Comparison of ENCODE assay signal across 8 mouse cellular contexts in genomic region chr8:124433451-124434125, GRCm38 (mm10). TPM values are rescaled to one million over a fixed set of nuclear protein-coding genes. Genes with fewer than 3 reads are reported as not detected.
DNase-seq lines count a peak whose midpoint lies in the region; ATAC-seq and TF ChIP-seq lines count a peak whose summit lies in the region.

No protein-coding gene starts in this region.

- peak overlapping the region; percentile 66 for H3K9ac ChIP-seq in forebrain, embryonic 15.5 days (replicated peaks)
- peak overlapping the region; percentile 66 for H3K9ac ChIP-seq in kidney, embryonic 14.5 days (ENCODE audit: low read depth, low read length)
- peak overlapping the region; percentile 79 for H3K9ac ChIP-seq in midbrain, embryonic 12.5 days (replicated peaks)

- H3K27me3 ChIP-seq in testis, adult 2 months (ENCODE audit: control insufficient read depth, insufficient read depth, low read length), result no peaks in the 10 kb centered on the region
- H3K27me3 ChIP-seq in forebrain, embryonic 15.5 days, result no peaks in the 10 kb centered on the region; the same call in 1 of the 2 replicates
- peaks cover 20% of the 10 kb centered on the region for H3K27me3 ChIP-seq in kidney, embryonic 14.5 days (ENCODE audit: control insufficient read depth, insufficient read depth, low read length)
- peaks cover 39% of the 10 kb centered on the region for H3K27me3 ChIP-seq in midbrain, embryonic 12.5 days

- no peaks in the 10 kb centered on the region for H3K9me3 ChIP-seq in forebrain, embryonic 15.5 days
- H3K9me3 ChIP-seq in kidney, embryonic 14.5 days (ENCODE audit: control insufficient read depth, low read length), result no peaks in the 10 kb centered on the region
- no peaks in the 10 kb centered on the region for H3K9me3 ChIP-seq in midbrain, embryonic 12.5 days

- DNase-seq in testis, postnatal 14 days (ENCODE audit: low spot score), result no peak
- DNase-seq in cerebellum, adult 11 months, result peak; percentile 60
- peak; percentile 3 to 4 for DNase-seq in thymus, postnatal 10 days (ENCODE audit: low spot score in 2 of 2)
- no peak for DNase-seq in gastrocnemius, postnatal 36 days

- TF ChIP-seq POLR2A in testis, adult 2 months (IDR thresholded peaks at IDR 0.05; ENCODE audit: control insufficient read depth, low read depth, low read length), result no peak

- H3K27ac ChIP-seq in testis, adult 2 months (ENCODE audit: control insufficient read depth, insufficient read depth, low read depth, low read length), result peak overlapping the region; percentile 59; the same call in 1 of the 2 replicates
- H3K27ac ChIP-seq in forebrain, embryonic 15.5 days (replicated peaks), result peak overlapping the region; percentile 36; the same call in 1 of the 2 replicates
- no peak overlapping the region for H3K27ac ChIP-seq in kidney, embryonic 14.5 days (ENCODE audit: low read depth, low read length)
- peak overlapping the region; percentile 73; the same call in 1 of the 2 replicates for H3K27ac ChIP-seq in midbrain, embryonic 12.5 days (replicated peaks)

- H3K4me2 ChIP-seq in forebrain, embryonic 15.5 days (replicated peaks), result peak overlapping the region; percentile 93
- H3K4me2 ChIP-seq in kidney, embryonic 14.5 days (replicated peaks; ENCODE audit: low read depth, low read length), result peak overlapping the region; percentile 99
- H3K4me2 ChIP-seq in midbrain, embryonic 12.5 days (replicated peaks), result peak overlapping the region; percentile 85

- no peaks in the 10 kb centered on the region for H3K36me3 ChIP-seq in testis, adult 2 months (ENCODE audit: control insufficient read depth, insufficient read depth, low read length)
- no peaks in the 10 kb centered on the region for H3K36me3 ChIP-seq in forebrain, embryonic 15.5 days
- no peaks in the 10 kb centered on the region for H3K36me3 ChIP-seq in kidney, embryonic 14.5 days (ENCODE audit: control insufficient read depth, insufficient read depth, low read length)
- no peaks in the 10 kb centered on the region for H3K36me3 ChIP-seq in midbrain, embryonic 12.5 days

- ATAC-seq in forebrain, embryonic 15.5 days (replicated peaks), result peak; percentile 47
- ATAC-seq in kidney, embryonic 14.5 days (ENCODE audit: low FRiP score, low TSS enrichment), result peak; percentile 26
- peak; percentile 24; the same call in 1 of the 2 replicates for ATAC-seq in midbrain, embryonic 12.5 days (ENCODE audit: low FRiP score, low read depth)

- peaks cover 8% of the 10 kb centered on the region for H3K4me1 ChIP-seq in testis, adult 2 months (ENCODE audit: control insufficient read depth, insufficient read depth, low read length)
- H3K4me1 ChIP-seq in forebrain, embryonic 15.5 days, result peaks cover 49% of the 10 kb centered on the region
- H3K4me1 ChIP-seq in kidney, embryonic 14.5 days (ENCODE audit: control insufficient read depth, insufficient read depth, low read length), result peaks cover 5% of the 10 kb centered on the region; the same call in 1 of the 2 replicates
- H3K4me1 ChIP-seq in midbrain, embryonic 12.5 days, result peaks cover 35% of the 10 kb centered on the region

- H3K4me3 ChIP-seq in testis, adult 2 months (ENCODE audit: control insufficient read depth, low read depth, low read length), result peak overlapping the region; percentile 66
- peak overlapping the region; percentile 81 for H3K4me3 ChIP-seq in forebrain, embryonic 15.5 days
- peak overlapping the region; percentile 65 for H3K4me3 ChIP-seq in kidney, embryonic 14.5 days (ENCODE audit: low read length)
- H3K4me3 ChIP-seq in midbrain, embryonic 12.5 days, result peak overlapping the region; percentile 74

- intact Hi-C loops in gastrocnemius, postnatal 36 days (cut with DNase I), result loop anchor here (10.0 kb wide), 1 partner anchor 361 kb away; the partner anchor contains the start of gene Trim67

- 1% methylated on average over 55 of the region's 56 CpGs for WGBS in forebrain, embryonic 15.5 days
- WGBS in kidney, embryonic 14.5 days, result 1% methylated on average over 42 of the region's 56 CpGs
- 1% methylated on average over 54 of the region's 56 CpGs for WGBS in midbrain, embryonic 12.5 days

- no peak for TF ChIP-seq CTCF in testis, adult 2 months (IDR thresholded peaks at IDR 0.05; ENCODE audit: control insufficient read depth, insufficient read depth, insufficient replicate concordance, low read depth, low read length)

RNA-seq across cellular contexts. Expression of gene Pgbd5, which starts 5.9 kb away (rescaled TPM):
- polyA plus RNA-seq in testis, adult 2 months (2012; rRNA removed), result 15.7 and 20.0 TPM in 2 replicates
- 9.9 and 10.0 TPM in 2 replicates for polyA plus RNA-seq in forebrain, embryonic 15.5 days (2015; fragmentation: Nextera tagmentation; extraction: Ambion mirVana)
- polyA plus RNA-seq in kidney, embryonic 14.5 days (2014; fragmentation: Nextera tagmentation; extraction: Ambion mirVana), result 0.61 and 1.1 TPM in 2 replicates
- polyA plus RNA-seq in midbrain, embryonic 12.5 days (2016; fragmentation: Nextera tagmentation; extraction: Ambion mirVana), result 3.7 and 4.0 TPM in 2 replicates
- total RNA-seq in gastrocnemius, postnatal 36 days (2021), result under 1 TPM; 0.15 to 0.25 TPM

Comparison
In these comparisons a context has a peak if more than half of its experiments do, and no peak if none do; other contexts are left out.
1. DNase-seq: peak in cerebellum, adult 11 months (single experiment) and thymus, postnatal 10 days (2 of 2); none in testis, postnatal 14 days (single experiment) and gastrocnemius, postnatal 36 days (0 of 2).
2. Peak in every context shown above with its lines, with median percentiles within 50 percentile points of each other: H3K4me3 ChIP-seq, ATAC-seq, H3K4me2 ChIP-seq and H3K9ac ChIP-seq.